Mouse (Mus musculus) embryonic facial prominence, embryonic 10.5 days (tissue): ENCODE measurements around the gene Zfp827. TPM values are rescaled to one million over a fixed set of nuclear protein-coding genes. Genes with fewer than 3 reads are reported as not detected.

Source experiments
- DNase-seq: peaks from one replicate; pipeline ENCODE4 v3.0.0-alpha.2; 2017; ENCODE audit warnings: low spot score
- H3K27ac ChIP-seq: fragments of 300-500 bp; sonication (generic); replicated peaks from 2 replicates; pipeline ENCODE4 v1.5.1; 2016; ENCODE audit warnings: mild to moderate bottlenecking
- H3K27me3 ChIP-seq: fragments of 300-500 bp; sonication (generic); replicated peaks from 2 replicates; pipeline ENCODE4 v1.6.1; 2016; ENCODE audit warnings: low read depth, mild to moderate bottlenecking; ENCODE audit not compliant: poor library complexity, severe bottlenecking
- H3K36me3 ChIP-seq: fragments of 300-500 bp; sonication (generic); replicated peaks from 2 replicates; pipeline ENCODE4 v1.6.1; 2016; ENCODE audit warnings: mild to moderate bottlenecking, moderate library complexity
- H3K4me1 ChIP-seq: fragments of 300-500 bp; sonication (generic); 2 replicates; pipeline ENCODE4 v1.6.1; 2016
- H3K4me3 ChIP-seq: fragments of 300-500 bp; sonication (generic); 2 replicates; pipeline ENCODE4 v1.5.1; 2016; ENCODE audit warnings: mild to moderate bottlenecking, moderate library complexity
- H3K9me3 ChIP-seq: fragments of 300-500 bp; sonication (generic); 2 replicates; pipeline ENCODE4 v1.6.1; 2016; ENCODE audit warnings: mild to moderate bottlenecking
- WGBS: fragments of 180-500 bp; shearing (Covaris S2); methylation state at CpG from one replicate; pipeline ENCODE4 v1.1.7; 2016; 5-methylcytosine and 5-hydroxymethylcytosine counted together
- polyA plus RNA-seq: library from polyadenylated mRNA; unstranded; fragments of >200 nt; fragmentation: Nextera tagmentation; extraction: Ambion mirVana; gene quantifications from 2 replicates; pipeline ENCODE4 v1.2.1, GENCODE M21; 2016

Zfp827 gene
- polyA plus RNA-seq, 1 experiment from 2014 or later, result 8.2 TPM

DNA sequence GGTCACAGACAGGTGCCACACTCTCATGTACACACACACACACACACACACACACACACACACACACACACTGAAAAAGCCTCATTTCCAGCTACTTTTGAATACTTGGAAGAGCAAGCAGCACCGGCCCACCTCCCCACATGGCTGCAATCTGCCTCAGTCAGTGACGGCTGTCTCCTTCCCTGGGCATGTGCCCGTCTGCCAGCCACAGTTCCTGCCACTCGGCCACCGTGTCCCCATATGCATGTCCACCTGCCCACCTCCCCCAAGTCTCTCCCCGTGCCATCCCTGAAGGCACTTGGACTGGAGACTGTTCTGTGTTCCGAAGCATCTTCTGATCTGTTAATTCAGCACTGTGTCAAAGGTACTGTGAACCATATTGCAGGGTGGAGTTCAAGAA, 9.8 kb downstream of the Zfp827 start:
- WGBS, result 86% methylated on average over 7 of the region's 7 CpGs
- no peak overlapping the region for H3K4me3 ChIP-seq
- H3K9me3 ChIP-seq, result no peaks in the 10 kb centered on the region
- no peaks in the 10 kb centered on the region for H3K27me3 ChIP-seq
- no peak for DNase-seq
- H3K36me3 ChIP-seq, result peaks cover 28% of the 10 kb centered on the region
- no peak overlapping the region for H3K27ac ChIP-seq
- peaks cover 28% of the 10 kb centered on the region for H3K4me1 ChIP-seq

DNA sequence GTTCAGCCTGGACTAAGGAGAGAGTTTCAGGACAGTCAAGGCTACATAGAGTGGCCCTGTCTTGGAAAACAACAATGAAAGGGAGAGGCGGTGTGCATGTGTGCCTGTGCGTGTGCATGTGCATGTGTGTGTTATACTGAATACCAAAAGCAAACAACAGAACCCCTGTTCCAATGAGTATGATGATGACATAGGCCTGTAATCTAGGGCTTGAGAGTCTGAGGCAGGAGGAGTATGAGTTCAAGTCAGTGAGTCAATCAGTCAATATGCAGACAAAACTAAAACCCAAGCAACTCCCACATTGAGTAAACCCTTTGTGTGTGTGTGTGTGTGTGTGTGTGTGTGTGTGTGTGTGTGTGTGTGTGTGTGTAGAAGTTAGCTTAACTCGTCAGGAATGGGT, 13.2 kb downstream of the Zfp827 start:
- Histone ChIP-seq H3K4me1 (peaks cover 11% of the 10 kb centered on the region), H3K36me3 (peaks cover 33% of the 10 kb centered on the region), H3K27ac (no peak overlapping the region), H3K4me3 (no peak overlapping the region), H3K9me3 (no peaks in the 10 kb centered on the region), H3K27me3 (no peaks in the 10 kb centered on the region)
- 94% methylated on average over 3 of the region's 3 CpGs for WGBS
- DNase-seq, result no peak

- 75% methylated on average over 3 of the region's 3 CpGs for WGBS
- H3K27ac ChIP-seq, result no peak overlapping the region
- no peaks in the 10 kb centered on the region for H3K27me3 ChIP-seq
- DNase-seq, result no peak
- H3K9me3 ChIP-seq, result no peaks in the 10 kb centered on the region
- H3K4me3 ChIP-seq, result no peak overlapping the region
- peaks cover 38% of the 10 kb centered on the region for H3K36me3 ChIP-seq
- H3K4me1 ChIP-seq, result peaks cover 11% of the 10 kb centered on the region
Observed at GRCm38 (mm10) chr8:79042252-79042651, 14.0 kb downstream of the Zfp827 start.

DNA sequence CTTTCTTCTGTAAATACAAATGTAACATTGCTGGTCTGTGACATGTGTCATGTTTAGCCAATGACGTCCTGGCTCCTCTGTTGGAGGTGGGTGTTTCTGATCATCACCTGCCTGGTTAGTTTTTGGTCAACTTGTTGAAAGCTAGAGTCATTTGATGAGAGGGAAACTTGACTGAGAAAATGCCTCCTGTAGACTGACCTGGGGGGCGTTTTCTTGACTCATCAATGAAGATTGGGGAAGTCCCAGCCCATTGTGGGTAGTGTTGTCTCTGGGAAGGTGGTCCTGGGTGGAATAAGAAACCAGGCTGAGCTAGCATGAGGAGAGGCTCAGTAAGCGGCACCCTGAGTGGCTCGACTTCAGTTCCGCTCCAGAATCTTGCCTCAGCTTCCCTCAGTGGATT, 16.4 kb downstream of the Zfp827 start:
- WGBS, result 93% methylated on average over 5 of the region's 5 CpGs
- no peaks in the 10 kb centered on the region for H3K27me3 ChIP-seq
- no peak for DNase-seq
- H3K4me1 ChIP-seq, result no peaks in the 10 kb centered on the region
- H3K27ac ChIP-seq, result no peak overlapping the region
- H3K9me3 ChIP-seq, result no peaks in the 10 kb centered on the region
- H3K4me3 ChIP-seq, result no peak overlapping the region
- peaks cover 41% of the 10 kb centered on the region for H3K36me3 ChIP-seq

DNA sequence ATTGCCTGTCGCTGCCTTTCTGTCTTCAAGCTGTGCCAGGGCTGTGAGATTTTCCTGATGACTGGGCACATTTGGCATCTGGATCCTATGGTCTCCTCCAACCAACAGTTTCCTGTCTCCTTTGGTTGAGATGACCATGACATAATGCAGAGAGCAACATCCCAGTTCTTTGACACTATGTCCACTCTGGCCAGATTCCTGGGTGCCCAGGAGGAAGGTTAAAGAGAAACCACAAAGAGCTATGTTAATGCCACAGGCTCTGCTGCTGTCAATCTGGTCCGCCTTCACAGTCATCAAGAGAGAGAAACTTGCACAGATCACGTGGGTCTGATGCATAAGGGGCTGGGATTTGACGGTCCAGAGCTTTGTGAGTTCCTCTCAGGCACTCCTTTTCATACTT, 18.4 kb downstream of the Zfp827 start:
- Histone ChIP-seq H3K4me1 (no peaks in the 10 kb centered on the region), H3K36me3 (peaks cover 53% of the 10 kb centered on the region), H3K27ac (no peak overlapping the region), H3K4me3 (no peak overlapping the region), H3K9me3 (no peaks in the 10 kb centered on the region), H3K27me3 (no peaks in the 10 kb centered on the region)
- no peak for DNase-seq
- 86% methylated on average over 4 of the region's 4 CpGs for WGBS

GRCm38 (mm10) chr8:79048388-79049005, 20.3 kb downstream of the Zfp827 start:
- no peak for DNase-seq
- 91% methylated on average over 6 of the region's 6 CpGs for WGBS
- peaks cover 66% of the 10 kb centered on the region for H3K36me3 ChIP-seq

GRCm38 (mm10) chr8:79054222-79054621, 26.0 kb downstream of the Zfp827 start:
- 90% methylated on average over 6 of the region's 6 CpGs for WGBS
- no peak overlapping the region for H3K27ac ChIP-seq
- DNase-seq, result no peak
- peaks cover 63% of the 10 kb centered on the region for H3K36me3 ChIP-seq
- H3K4me3 ChIP-seq, result no peak overlapping the region
- no peaks in the 10 kb centered on the region for H3K9me3 ChIP-seq
- H3K27me3 ChIP-seq, result no peaks in the 10 kb centered on the region
- peaks cover 18% of the 10 kb centered on the region for H3K4me1 ChIP-seq

More at GRCm38 (mm10) chr8:79048388-79049005, 20.3 kb downstream of the Zfp827 start:
- Histone ChIP-seq H3K27me3 (no peaks in the 10 kb centered on the region), H3K9me3 (no peaks in the 10 kb centered on the region), H3K4me3 (no peak overlapping the region), H3K27ac (no peak overlapping the region), H3K4me1 (no peaks in the 10 kb centered on the region)

DNA sequence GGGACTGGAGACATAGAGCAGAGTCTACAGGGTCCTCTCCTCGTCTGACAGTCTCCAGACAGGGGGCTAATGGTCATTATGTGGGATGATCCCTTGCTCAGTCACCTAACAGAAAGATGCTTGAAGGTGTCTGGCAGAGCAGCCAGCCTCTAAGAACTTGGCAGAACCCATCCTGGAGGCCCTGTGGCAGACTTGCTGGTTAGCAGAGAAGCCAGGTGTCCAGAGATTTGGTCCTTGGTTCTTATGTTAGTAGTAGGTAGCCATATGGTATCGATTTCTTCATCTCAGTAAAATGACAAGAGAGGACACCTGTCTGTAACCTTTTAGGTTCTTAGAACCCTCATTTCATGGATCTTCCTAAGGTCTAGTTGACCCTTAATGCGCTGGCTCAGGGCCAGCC, 28.9 kb downstream of the Zfp827 start:
- no peak overlapping the region for H3K27ac ChIP-seq
- WGBS, result 88% methylated on average over 3 of the region's 3 CpGs

GRCm38 (mm10) chr8:79059361-79059760, 31.1 kb downstream of the Zfp827 start:
- H3K4me1 ChIP-seq, result peaks cover 40% of the 10 kb centered on the region
- no peaks in the 10 kb centered on the region for H3K27me3 ChIP-seq
- H3K9me3 ChIP-seq, result no peaks in the 10 kb centered on the region
- H3K27ac ChIP-seq, result no peak overlapping the region
- no peak for DNase-seq
- peaks cover 59% of the 10 kb centered on the region for H3K36me3 ChIP-seq
- 66% methylated on average over 4 of the region's 4 CpGs for WGBS
- H3K4me3 ChIP-seq, result no peak overlapping the region

More for the DNA sequence above, 28.9 kb downstream of the Zfp827 start:
- no peaks in the 10 kb centered on the region for H3K9me3 ChIP-seq
- H3K4me1 ChIP-seq, result peaks cover 40% of the 10 kb centered on the region
- H3K36me3 ChIP-seq, result peaks cover 59% of the 10 kb centered on the region
- no peaks in the 10 kb centered on the region for H3K27me3 ChIP-seq
- no peak overlapping the region for H3K4me3 ChIP-seq
- no peak for DNase-seq

DNA sequence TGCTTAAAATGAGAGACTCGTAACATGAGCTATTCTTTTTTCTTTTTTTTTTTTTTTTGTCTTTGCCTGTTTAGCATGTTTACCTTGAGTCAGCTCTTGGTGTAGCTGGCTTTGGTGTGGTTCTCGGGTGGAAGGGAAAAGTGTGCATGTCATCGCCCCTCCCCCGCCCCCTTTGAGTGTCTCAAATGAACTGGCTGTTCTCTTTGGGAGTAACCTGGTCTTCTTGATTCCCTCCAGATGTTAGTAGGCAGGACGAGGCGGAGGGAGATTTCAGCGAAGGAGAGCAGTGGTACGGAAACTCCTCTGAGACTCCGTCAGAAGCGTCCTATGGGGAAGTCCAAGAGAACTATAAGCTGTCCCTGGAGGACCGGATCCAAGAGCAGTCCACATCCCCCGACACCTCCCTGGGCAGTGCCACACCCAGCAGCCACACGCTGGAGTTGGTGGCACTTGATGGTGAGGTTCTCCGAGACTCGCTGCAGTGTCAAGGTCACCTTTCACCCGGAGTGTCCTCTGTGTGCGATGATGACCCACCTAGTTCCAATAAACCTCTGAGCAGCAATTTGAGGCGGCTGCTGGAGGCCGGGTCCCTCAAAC, 31.9 kb downstream of the Zfp827 start:
- peaks cover 40% of the 10 kb centered on the region for H3K4me1 ChIP-seq
- H3K36me3 ChIP-seq, result peaks cover 57% of the 10 kb centered on the region
- peak; percentile 80 for DNase-seq
- H3K27me3 ChIP-seq, result no peaks in the 10 kb centered on the region
- WGBS, result 60% methylated on average over 19 of the region's 19 CpGs
- H3K27ac ChIP-seq, result peak overlapping the region; percentile 54
- H3K9me3 ChIP-seq, result no peaks in the 10 kb centered on the region
- H3K4me3 ChIP-seq, result 0 out of 2 replicates have a peak overlapping the region, but pooled peaks have one; percentile 11

GRCm38 (mm10) chr8:79065924-79066323, 37.7 kb downstream of the Zfp827 start:
- H3K27ac ChIP-seq, result no peak overlapping the region
- H3K36me3 ChIP-seq, result peaks cover 96% of the 10 kb centered on the region

DNA sequence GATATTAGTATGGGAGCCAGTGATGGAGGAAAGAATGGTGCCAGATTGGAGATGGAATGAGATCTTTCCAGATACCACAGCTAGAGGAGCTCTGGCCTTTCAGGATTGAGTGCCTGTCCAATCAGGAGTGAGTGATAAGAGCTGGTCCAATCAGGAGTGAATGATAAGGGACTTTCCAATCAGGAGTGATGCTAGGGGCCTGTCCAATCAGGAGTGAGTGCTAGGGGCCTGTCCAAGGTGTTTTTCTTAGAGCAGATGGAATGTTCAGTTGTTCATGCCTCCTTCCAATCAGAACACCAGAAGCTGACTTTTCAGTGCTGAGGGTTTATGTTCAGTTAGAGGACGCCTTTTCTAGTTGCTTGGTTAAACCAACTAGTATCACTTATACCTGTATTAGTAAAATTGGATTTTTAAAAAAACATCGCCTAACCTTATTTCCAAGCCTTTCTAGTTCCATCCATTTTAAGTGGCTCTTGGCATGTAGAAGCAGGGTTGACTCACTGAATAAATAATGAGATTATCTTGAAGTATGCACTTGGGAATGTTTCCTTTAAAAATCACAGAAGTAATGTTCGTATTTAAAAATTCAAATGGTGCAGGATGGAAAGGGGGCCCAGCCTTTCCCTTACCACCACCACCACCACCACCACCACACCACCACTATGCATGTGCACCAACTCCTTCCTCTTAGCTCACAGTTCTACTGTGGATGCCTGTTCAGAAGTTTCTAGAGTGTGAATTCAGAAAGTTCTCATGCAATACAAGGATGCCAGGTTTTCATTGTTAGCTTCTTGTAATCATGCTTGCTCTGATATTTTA, 39.8 kb downstream of the Zfp827 start:
- H3K4me1 ChIP-seq, result no peaks in the 10 kb centered on the region
- no peaks in the 10 kb centered on the region for H3K9me3 ChIP-seq
- H3K36me3 ChIP-seq, result peaks cover 96% of the 10 kb centered on the region
- H3K27ac ChIP-seq, result no peak overlapping the region
- H3K4me3 ChIP-seq, result no peak overlapping the region
- no peak for DNase-seq
- 91% methylated on average over 3 of the region's 3 CpGs for WGBS
- no peaks in the 10 kb centered on the region for H3K27me3 ChIP-seq

More at GRCm38 (mm10) chr8:79065924-79066323, 37.7 kb downstream of the Zfp827 start:
- H3K4me3 ChIP-seq, result no peak overlapping the region
- H3K4me1 ChIP-seq, result peaks cover 6% of the 10 kb centered on the region
- 90% methylated on average over 2 of the region's 2 CpGs for WGBS
- DNase-seq, result no peak
- H3K9me3 ChIP-seq, result no peaks in the 10 kb centered on the region
- no peaks in the 10 kb centered on the region for H3K27me3 ChIP-seq
